Mouse (Mus musculus): Measurements from ENCODE around the gene Pml.
A peak's percentile ranks its signal among the peaks of the same experiment; 100 is the strongest.

Pml gene

GRCm38 (mm10) chr9:58203516-58204447, 45.8 kb downstream of the Pml start, which contains the start of the genes Islr and Islr2:
Gene Islr (minus strand): TSS chr9:58204306.
Gene Islr2 (minus strand): TSS chr9:58204319.
- DNase-seq (ENCODE audit: low read depth in 1 of 2, low spot score in 2 of 2), result peak in 1 of 2 experiments; percentile 32

DNA sequence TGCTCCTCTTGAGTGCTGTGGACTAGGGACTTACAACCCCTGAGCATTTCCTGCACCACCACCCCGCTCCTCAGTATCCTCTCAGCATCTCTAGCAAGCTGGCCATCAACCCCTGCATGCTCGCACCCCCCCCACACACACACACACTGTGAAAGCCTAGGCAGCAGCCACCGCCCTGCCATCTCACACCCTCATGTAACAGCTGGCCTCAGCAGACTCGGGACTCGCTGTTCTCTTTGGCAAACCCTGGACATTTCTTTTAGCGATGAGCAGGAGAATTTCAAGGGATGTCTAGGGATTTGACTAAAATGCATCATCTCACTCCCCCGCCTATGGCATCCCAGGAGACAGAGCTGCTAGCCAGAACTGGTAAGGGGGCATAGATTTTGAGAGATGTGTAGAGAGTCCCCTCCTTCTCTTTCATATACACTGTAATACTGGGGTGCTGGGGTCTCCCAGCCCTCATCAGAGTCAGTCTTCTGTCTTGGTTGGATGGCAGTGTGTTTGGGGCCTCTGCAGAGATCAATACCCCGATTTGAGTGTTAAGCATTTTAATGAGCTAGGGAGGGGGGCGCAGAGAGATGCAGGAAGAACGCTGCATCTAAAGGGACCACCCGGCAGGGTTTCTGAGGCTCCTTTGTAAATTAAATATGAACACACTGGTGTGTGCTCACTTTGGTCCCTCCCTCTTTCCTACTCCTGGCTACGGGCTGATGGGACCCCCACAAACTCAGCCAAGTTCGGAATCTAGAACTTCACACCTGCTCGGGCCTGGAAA, 46.7 kb downstream of the Pml start:
- no peak for DNase-seq (ENCODE audit: low read depth in 1 of 2, low spot score in 2 of 2)

DNA sequence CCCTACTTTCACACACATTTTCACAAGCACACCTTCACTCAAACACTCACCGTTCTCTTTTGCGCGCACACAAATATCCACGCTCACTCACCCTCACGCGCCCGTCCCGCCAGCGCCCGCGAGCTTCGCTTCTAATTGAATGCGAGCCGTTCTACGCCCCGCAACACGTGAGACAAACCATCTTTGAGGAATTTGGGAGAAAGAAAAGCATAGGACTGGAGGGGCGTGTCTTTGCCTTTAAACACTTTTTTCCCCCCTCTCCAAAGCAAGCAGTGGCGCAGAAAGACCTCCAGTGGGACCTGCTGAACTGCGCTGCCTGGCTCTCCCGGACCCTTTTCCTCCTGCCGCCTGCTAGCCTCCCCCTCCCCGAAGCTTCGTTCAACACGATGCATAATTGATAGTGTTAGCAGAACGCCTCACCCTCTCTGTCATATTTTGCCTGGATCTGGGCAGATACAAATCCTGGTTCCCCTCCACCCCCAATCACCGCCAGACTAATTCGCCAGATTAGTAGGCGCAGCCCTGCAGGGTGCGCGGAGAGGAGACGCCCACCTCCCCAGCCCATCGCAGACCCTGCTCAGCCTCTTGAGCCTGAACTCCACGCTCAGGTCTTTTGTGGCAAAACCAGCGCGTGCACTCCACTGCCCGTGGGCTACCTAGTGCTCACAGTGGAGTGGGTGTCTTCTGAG, 47.6 kb downstream of the Pml start:
- no peak for DNase-seq (ENCODE audit: low read depth in 1 of 2, low spot score in 2 of 2)

- DNase-seq (ENCODE audit: low read depth in 1 of 2, low spot score in 2 of 2), result no peak
These were observed 48.3 kb downstream of the Pml start for GRCm38 (mm10) chr9:58201091-58201842.

- no peak for DNase-seq (ENCODE audit: low read depth in 1 of 2, low spot score in 2 of 2)
These were observed 49.1 kb downstream of the Pml start for GRCm38 (mm10) chr9:58200270-58201090.

DNA sequence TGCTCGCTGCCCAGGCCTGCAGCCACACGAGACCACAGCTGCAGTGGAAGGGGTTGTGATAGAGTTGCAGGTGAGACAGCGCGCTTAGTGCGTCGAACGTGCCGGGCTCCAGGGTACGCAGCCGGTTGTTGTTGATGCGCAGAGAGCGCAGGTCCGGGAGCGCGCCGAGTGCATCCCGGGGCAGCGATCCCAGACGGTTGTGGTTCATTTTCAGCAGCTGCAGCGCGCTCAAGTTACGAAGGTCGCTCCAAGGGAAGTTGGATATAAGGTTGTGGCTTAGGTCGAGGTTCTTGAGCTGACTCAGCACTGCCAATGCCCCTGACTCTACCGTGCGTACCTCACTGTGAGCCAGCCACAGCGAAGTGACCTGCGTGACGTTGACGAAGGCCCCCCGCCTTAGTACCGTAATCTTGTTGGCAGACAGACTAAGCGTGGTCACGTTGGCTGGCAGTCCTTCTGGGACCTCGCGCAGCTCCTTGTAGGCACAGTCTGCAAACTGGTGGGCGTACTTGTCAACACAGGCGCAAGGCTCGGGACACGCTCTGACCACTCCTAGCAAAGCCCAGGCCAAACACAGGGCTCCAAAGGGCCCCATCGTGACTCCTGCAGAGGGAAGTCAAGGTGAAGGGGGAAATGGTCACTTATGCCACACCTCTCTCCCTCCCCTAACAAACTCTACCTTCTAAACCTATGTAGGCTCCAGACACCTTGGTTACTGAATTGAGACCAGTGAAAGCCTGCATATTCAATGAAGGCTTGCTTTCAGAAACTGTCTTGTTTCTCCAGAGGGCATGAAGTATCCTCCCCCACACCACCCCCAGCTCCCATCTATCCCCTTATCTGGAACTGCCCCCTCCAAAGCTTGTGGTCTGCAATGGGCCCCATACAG, 50.0 kb downstream of the Pml start:
- no peak for DNase-seq (ENCODE audit: low read depth in 1 of 2, low spot score in 2 of 2)

GRCm38 (mm10) chr9:58198801-58199371, 50.7 kb downstream of the Pml start:
- no peak for DNase-seq (ENCODE audit: low read depth in 1 of 2, low spot score in 2 of 2)

DNA sequence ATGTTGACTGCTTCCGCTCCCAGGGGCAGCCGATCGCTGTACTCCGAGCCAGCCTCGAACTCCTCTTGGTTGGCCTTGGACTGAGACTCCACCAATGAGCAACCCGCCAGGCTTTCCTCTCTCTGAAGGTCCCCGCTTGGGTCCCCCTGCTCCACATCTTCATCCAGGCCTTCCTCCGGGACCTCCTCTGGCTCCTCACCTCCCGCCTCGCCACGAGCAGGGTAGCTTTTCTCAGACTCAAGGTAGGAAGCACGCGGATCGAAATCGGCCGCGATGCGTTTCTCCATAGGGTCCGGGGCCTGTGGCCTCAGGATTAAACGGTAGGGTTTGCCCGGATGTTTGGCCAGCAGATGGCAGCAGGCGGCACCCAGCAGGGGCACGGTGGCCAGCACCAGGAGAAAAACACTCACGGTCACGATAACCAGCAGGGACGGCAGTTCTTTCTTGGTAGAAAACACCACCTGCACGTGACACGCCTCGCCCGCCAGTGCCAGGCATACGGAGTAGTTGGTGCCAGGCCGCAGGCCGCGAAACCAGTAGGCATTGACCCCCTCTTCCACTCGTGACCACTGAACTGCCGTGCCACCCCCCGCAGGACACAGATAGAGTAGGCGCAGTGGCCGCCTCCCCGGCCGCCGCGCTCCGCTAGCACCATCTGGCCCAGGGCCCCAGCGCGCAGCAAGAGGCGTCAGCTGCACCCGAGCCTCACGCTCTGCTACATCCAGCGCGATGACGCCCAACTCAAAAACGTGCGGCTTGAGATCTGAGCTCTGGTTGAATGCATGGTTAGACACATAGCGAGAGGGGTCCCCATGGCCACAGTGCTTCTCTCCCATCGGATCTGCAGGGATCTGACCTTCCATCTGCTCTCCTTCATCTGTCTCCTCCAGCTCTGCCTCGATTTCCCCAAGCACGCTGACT, 51.5 kb downstream of the Pml start:
- no peak for DNase-seq (ENCODE audit: low read depth in 1 of 2, low spot score in 2 of 2)

GRCm38 (mm10) chr9:58196610-58197567, 52.7 kb downstream of the Pml start:
- DNase-seq (ENCODE audit: low read depth in 1 of 2, low spot score in 2 of 2), result no peak

GRCm38 (mm10) chr9:58196141-58196540, 53.4 kb downstream of the Pml start:
- no peak for DNase-seq (ENCODE audit: low read depth in 1 of 2, low spot score in 2 of 2)

- no peak for DNase-seq (ENCODE audit: low read depth in 1 of 2, low spot score in 2 of 2)
These were observed 53.9 kb downstream of the Pml start for GRCm38 (mm10) chr9:58195671-58196070.

GRCm38 (mm10) chr9:58194222-58194621, 55.4 kb downstream of the Pml start:
- DNase-seq (ENCODE audit: low read depth in 1 of 2, low spot score in 2 of 2), result no peak

GRCm38 (mm10) chr9:58184456-58184855, 65.1 kb downstream of the Pml start:
- DNase-seq (ENCODE audit: low read depth in 1 of 2, low spot score in 2 of 2), result no peak

DNA sequence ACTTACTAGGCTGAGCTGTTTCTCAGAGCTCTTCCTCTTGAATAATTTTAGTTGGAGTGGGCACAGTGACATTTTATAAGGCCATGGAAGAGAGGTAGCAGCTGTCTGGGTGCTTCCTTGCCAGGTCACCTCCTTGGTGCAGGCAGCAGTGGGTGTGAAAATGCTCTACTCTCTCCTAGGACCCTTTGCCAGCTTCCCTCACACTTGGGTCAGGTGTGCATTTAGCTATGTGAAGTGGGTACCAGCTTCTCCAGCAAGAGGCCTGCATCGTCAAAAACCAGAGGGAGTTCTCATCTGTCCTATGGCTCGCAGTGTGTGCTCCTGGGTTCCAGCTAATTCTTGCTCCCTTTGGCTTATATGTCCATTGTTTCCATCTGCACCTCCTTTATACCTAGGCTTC, 70.2 kb downstream of the Pml start:
- no peak for DNase-seq (ENCODE audit: low read depth in 1 of 2, low spot score in 2 of 2)

GRCm38 (mm10) chr9:58177165-58177564, 72.4 kb downstream of the Pml start:
- no peak for DNase-seq (ENCODE audit: low read depth in 1 of 2, low spot score in 2 of 2)

DNA sequence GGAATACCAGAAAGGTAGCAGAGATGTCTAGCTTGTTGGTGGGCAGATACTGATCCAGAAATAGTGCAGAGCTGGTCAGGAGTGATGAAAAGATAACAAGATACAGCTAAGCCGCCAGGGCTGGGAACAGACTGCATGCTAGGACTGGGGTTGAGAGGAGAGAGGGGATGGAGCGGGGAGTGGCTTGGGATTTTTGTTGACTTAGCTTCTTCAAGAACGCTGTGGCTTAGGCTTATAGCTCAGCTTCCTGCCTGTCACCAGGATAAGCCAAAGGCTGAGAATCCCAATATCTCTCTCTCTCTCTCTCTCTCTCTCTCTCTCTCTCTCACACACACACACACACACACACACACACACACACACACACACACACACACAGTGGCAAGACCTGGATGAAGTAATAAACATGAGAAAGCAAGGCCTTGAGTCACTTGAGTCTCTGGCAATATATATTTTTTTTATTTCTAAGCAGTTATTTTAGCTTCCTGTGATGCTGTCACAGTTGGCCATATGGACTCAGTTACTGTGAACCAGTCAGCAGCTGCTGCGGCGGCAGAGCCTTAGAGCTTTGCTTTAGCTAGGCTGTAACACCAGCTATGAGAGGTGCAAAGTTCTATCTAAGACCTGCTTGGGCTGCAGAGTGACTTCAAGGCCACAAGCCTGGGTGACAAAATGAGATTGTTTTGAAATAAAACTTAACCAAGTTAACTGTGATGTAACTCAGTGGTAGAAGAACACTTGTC, 73.7 kb downstream of the Pml start:
- no peak for DNase-seq (ENCODE audit: low read depth in 1 of 2, low spot score in 2 of 2)
